Mouse (Mus musculus): ENCODE data around the gene Nphp4.

GRCm38 (mm10) chr4:152519106-152519505 is 42.6 kb downstream of the Nphp4 start:
- TF ChIP-seq CTCF (conservative IDR thresholded peaks at IDR 0.05; ENCODE audit: insufficient read depth, insufficient read length, low read depth, low read length) (no peak), POLR2A (IDR thresholded peaks at IDR 0.05; ENCODE audit: low read depth, low read length) (no peak)
